Mouse (Mus musculus): ENCODE measurements at regions not wholly inside any gene's neighbourhood (a gene's known extent, or its start where the extent isn't known, plus 50 kb on each side); places are given as distances from the start of the nearest gene placed in this dataset.

GRCm38 (mm10) chr9:46819808-46820207 is 178.7 kb upstream of the Gm4791 start:
- DNase-seq: no peak

GRCm38 (mm10) chr9:46819376-46819775 is 179.2 kb upstream of the Gm4791 start:
- no peak for DNase-seq

- no peak for DNase-seq
Observed at GRCm38 (mm10) chr9:46816126-46816525, 182.4 kb upstream of the Gm4791 start.

- peak; percentile 81 for DNase-seq
Observed at GRCm38 (mm10) chr9:46814478-46815241, 183.9 kb upstream of the Gm4791 start.

- DNase-seq: no peak
Observed at GRCm38 (mm10) chr9:46810266-46810665, 188.3 kb upstream of the Gm4791 start.

- no peak for DNase-seq
Observed at GRCm38 (mm10) chr9:46795446-46795845, 203.1 kb upstream of the Gm4791 start.

- DNase-seq: no peak
Observed at GRCm38 (mm10) chr9:46789036-46789435, 209.5 kb upstream of the Gm4791 start.

GRCm38 (mm10) chr9:46788456-46788855 is 210.1 kb upstream of the Gm4791 start:
- DNase-seq: no peak

- DNase-seq: no peak
Observed at GRCm38 (mm10) chr9:46784355-46784975, 214.1 kb upstream of the Gm4791 start.

GRCm38 (mm10) chr9:46783597-46784354 is 214.8 kb upstream of the Gm4791 start:
- DNase-seq: no peak

- no peak for DNase-seq
Observed at GRCm38 (mm10) chr9:46781681-46782080, 216.9 kb upstream of the Gm4791 start.

- DNase-seq: no peak
Observed at GRCm38 (mm10) chr9:46778769-46779168, 219.8 kb upstream of the Gm4791 start.

- DNase-seq: no peak
Observed at GRCm38 (mm10) chr9:46774821-46775220, 223.7 kb upstream of the Gm4791 start.

- no peak for DNase-seq
Observed at GRCm38 (mm10) chr9:46760247-46760646, 238.3 kb upstream of the Gm4791 start.

- no peak for DNase-seq
Observed at GRCm38 (mm10) chr9:46757005-46757672, 241.4 kb upstream of the Gm4791 start.

- DNase-seq: no peak
Observed at GRCm38 (mm10) chr9:46751981-46752380, 246.6 kb upstream of the Gm4791 start.

- no peak for DNase-seq
Observed at GRCm38 (mm10) chr9:46749441-46749840, 249.1 kb upstream of the Gm4791 start.

- DNase-seq: peak; percentile 59
Observed at GRCm38 (mm10) chr9:46746266-46746665, 252.3 kb upstream of the Gm4791 start.

GRCm38 (mm10) chr9:46740496-46740895 is 258.0 kb upstream of the Gm4791 start:
- no peak for DNase-seq

- peak; percentile 45 for DNase-seq
Observed at GRCm38 (mm10) chr9:46739341-46739740, 259.2 kb upstream of the Gm4791 start.

- DNase-seq: peak; percentile 20
Observed at GRCm38 (mm10) chr9:46738634-46739033, 259.9 kb upstream of the Gm4791 start.

GRCm38 (mm10) chr9:46738056-46738455 is 260.5 kb upstream of the Gm4791 start:
- DNase-seq: no peak

- no peak for DNase-seq
Observed at GRCm38 (mm10) chr9:46737446-46737845, 261.1 kb upstream of the Gm4791 start.
